Mouse (Mus musculus): Measurements from ENCODE around the gene Theg.

Gene Theg

DNA sequence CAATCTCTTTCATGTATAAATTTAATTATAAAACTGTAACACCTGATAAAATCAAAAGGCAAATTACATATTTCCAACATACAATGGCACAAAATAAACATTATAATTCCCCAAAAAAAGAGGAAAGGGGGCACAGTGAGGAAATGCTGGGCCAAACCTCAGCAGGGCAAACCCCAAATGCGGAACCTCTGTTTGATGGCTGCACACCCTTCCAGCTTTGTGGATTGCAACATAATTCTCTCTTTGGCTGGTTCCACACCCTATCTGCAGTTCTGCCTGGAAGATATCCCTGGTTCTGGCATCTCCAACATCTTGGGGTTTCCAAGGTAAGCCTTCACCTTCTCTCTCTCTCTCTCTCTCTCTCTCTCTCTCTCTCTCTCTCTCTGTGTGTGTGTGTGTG is 3.6 kb upstream of the Theg start:
- DNase-seq, result no peak

DNA sequence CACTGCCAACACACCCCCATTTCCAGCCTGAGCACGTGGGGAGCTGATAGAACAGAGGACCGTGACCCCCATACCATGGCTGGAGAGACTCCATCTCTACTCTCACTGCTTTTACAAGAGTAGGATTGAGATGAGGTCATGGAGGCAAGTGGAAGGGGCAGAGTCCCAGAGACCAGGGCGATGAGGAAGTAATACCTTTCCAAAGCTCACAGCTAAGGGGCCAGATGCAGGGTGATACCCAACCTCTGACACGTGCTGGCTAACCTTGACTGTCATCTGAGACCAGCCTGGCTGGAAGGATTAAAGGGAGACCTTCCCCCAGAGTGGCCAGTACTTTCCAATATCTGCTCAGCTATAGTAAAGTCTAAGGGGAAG is 608 bp upstream of the Theg start:
- no peak for DNase-seq

DNA sequence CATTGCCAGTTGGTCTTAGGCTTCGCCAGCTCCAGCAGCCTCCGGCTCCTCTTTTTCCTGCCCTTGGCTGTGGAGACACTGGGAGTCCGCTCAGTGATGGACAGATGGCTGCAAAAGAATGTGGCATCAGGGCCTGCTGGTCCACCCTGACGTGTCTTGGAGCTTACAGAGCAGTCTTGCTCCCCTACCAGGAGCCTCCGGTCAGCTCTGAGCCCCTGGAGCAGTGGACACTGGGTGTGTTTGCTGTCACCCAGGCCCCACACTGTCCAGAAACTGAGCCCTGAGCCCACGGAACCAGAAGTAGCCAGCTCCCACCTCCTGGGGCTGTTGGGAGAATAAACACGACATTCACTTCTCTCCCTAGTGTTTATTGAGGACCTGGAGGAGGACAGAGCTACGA is 888 bp downstream of the Theg start:
- no peak for DNase-seq

DNA sequence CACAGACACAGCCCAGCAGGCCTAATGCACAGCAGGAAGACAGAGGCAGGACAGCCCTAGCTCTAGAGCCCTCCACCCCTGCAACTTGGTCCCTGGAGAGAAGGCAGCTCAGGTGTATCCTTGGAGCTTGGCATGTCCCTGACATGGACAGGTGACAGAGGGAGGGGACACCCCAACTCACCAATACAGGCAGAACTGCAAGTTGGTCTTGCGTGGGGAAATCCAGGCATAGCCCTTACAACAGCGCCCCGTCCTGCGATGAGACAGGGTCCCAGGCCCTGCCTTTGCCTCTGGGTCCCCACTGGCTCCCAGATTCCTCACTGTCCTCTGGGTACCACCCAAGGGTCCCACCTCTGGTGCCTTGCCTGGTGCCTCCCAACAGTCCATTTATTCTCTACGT is 1.4 kb downstream of the Theg start:
- DNase-seq, result no peak

DNA sequence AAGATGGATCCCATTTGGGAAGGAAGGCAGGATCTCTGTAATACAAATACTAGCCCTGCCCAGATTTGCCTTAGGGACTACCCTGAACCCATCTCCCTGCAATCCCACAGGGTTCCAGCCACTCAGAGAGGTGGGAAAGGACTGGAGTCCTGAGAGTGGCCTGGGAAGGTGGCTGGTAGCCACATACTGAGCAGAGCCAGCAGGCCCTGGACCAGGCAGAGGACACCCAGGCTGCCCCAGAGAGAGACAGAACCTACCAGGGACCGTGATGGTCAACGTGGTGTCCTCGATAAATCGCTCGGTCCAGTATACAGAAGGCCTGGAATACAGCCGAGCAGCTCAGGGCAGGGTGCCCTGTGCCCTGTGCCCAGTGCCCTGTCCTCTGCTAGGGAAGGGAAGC is 2.0 kb downstream of the Theg start:
- DNase-seq, result no peak

DNA sequence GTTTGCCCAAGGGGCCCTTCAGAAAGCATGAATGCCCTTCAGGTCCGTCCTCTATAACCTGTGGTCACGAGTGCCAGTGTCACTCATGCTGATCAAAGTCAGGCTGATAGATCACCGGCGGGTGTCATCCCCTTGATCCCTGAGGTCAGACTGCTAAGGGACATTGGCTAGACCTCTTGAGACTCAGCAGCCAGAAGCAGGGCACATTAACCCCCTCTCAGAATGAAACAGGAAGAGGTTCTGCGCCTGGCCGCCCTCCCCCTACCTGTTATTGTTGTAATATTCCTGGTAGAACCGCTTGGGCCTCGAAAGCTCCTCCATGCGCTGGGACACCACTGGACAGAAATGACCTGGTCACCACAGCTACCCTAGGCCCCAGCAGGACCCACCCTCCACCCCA is 2.7 kb downstream of the Theg start:
- DNase-seq, result no peak

DNA sequence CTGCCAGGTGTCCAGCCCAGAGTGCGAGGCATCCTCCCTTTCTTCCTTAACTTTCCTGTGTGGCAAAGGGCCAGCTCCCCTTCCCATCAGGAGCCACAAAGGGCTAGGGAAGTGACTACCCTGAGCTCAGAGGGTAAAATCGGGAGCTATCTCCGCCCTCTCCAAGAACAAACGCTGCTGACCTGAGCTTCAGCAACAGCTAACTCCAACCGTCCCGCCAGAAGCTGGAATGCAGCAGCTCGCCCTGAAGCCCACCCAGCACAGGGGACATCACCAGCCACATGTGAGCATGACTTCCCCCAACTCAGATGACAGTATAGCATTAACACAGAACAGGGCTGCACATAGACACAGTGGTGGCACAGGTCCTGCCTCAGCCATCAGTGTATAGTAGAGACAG is 3.1 kb downstream of the Theg start:
- DNase-seq, result no peak

DNA sequence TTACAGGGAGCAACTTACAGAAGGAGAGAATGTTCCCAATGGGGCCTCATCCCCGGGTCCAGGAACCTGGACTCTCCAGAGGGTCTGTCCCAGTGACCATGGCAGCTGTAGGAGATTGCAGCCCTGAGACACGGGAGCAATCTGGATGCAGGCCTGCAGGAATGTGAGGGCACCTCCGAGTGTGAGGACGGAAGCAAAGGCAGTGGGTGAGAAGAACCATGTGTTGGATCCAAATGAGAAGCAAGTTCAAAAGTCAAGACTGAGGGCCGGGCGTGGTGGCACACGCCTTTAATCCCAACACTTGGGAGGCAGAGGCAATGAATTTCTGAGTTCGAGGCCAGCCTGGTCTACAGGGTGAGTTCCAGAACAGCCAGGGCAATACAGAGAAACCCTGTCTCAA is 5.6 kb downstream of the Theg start:
- DNase-seq, result no peak

DNA sequence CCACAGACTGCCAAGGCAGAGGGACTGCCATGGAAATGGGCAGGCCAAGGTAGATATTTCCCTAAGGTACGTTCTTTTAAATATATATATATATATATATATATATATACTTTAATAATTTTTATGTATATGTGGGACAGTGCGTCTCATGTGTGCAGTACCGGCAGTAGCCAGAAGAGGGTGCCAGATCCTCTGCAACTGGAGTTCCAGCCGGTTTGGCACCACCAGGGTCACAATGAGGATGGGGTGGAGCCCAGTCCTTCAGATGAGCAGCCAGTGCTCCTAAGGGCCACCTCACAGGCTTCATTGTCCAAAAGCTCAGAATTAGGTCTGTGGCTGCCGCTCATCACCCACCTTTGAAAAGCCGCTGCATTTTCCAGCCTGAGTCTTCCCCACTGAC is 6.3 kb downstream of the Theg start:
- DNase-seq, result peak; percentile 47

DNA sequence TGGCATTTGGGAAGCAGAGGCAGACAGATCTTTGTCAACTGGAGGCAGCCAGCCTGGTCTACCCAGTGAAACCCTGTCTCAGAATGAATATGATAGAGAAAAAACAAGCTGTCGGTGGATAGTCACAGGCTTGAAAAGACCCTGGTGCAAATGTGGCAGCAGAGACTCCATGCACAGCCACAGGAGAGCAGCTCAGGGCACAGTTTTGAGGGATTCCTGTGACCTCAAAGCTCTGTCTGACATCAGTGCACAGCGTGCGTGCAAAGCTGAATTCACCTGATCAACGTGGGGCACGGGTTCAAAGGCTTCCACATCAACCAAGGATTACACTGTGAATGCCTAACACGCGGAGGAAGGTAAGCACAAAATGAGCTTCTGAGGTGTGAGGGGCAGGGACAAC is 6.8 kb downstream of the Theg start:
- DNase-seq, result no peak

DNA sequence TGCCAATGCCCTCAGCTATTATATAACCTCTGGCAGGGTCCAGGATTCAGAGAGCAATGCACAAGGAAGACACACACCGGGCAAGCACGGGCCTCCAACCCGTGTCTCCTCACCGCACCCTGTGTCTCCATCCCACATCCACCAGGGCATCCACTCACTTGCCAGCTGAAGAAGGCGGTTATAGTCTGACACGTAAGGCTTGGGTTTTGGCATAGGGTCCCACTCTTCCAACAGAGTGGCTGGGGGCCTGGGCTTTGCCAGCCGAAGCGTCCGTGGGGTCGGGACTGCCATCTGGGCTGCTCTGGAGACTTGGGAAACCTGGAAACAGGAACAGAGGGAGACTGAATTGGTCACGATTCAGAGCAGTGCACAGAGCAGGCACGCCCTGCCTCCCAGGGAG is 7.3 kb downstream of the Theg start:
- no peak for DNase-seq

DNA sequence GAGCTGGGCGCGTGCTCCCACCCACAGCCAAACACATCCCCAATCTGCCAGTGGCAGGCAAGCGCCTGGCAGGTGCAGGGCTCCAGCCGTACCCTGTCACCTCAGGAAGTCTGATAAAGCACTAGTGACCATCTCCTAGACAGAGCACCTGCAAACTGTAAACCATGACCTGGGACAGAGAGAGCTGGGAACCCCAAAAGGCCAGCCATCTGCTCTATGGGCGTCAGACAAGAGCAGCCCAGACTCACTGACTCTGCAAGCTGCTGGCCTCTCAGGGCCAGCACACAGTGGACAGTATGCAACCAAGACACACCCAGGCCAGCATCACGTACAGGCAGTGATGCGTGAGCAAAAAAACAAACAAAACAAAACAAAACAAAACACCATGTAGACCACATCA is 8.2 kb downstream of the Theg start:
- no peak for DNase-seq

DNA sequence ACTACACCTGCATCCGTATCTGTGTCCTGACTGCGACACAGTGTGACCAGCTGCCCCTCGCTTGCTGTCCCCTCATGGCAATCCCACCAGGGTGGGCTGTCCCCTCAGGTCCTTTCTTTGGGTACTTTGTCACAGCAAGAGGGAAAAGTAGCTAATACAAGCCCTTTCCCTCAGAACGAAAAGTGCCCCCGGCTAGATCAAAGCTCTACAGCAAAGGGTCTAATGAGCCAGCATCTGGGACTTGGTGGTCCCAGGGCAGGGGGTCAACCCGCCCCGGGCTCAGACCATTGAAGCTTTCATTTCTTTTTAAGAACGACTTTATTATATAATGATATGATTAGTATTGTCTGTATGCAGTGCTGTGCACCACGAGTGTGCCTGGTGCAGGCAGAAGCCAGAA is 8.9 kb downstream of the Theg start:
- DNase-seq, result no peak

DNA sequence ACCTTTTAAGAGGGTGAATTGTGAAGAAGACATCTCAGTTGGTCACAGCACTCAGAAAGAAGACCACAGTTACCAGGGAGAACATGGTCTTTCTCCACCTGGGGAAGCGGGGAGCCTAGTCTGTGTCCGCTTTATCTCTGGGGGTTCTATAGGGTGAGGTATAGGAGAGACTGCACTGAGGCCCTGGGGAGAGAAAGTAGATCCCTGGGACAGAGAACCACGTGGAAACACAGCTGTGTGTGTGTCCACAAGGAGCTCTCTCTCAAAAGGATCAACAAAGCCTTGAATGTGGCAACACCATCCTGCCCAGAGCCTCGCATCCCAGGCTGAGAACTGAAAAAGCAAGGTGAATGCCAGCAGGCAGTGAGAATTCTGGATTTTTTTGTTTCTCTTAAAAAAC is 9.8 kb downstream of the Theg start:
- no peak for DNase-seq

DNA sequence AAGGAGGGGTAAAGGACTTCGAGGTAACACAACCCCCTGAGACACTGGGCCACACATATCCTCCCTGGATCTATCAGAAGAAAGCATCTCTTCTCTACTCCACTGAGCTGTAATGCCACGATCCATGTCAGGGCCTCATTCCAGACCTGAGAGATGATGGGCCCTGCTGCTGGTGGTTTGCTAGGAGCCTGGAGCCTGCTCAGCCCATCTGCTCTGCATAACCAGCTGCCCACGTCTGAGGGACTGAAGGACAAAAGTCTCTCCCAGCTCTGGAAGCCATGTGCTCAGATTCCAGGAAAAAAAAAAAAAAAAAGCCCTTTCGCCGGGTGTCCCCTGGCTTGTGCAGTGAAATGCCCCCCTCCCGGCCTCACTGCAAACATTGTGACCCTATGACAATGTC is 11.4 kb downstream of the Theg start:
- no peak for DNase-seq

DNA sequence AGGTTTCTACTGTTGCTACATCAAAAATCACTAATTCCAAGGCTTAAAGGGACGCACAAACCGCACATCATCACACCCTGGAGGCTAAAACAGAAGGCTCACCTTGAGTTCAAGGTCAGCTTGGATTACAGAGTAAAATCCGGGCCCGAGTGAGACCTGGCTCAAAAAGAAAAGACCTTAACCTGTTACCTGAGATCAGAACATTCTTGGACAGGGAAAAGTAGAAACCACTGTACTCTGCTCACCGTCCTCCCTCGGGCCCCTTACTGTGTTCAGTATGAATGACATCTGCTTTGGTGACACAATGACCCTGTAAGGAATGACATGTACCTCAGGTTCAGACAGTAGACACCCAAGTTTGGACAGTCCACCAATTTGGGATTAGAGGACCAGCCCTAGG is 12.3 kb downstream of the Theg start:
- DNase-seq, result no peak

DNA sequence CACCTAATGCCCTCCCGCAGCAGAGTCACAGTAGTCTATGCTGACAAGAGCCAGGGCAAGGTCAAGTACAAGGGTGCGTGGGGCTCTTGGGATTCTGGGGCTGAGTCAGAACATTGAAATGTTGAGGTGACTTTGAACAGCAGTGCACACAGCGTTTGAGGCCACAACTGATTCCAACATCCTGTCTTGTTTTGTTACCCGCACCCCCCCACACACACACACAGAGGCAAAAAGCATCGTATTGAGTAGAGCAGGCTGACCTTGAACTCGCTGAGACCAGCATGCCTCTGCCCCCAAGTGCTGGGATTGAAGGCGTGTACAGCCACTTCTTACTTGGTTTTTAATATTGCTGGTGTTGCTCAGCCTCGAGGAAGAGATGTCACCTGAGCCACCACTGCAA is 12.8 kb downstream of the Theg start:
- no peak for DNase-seq

DNA sequence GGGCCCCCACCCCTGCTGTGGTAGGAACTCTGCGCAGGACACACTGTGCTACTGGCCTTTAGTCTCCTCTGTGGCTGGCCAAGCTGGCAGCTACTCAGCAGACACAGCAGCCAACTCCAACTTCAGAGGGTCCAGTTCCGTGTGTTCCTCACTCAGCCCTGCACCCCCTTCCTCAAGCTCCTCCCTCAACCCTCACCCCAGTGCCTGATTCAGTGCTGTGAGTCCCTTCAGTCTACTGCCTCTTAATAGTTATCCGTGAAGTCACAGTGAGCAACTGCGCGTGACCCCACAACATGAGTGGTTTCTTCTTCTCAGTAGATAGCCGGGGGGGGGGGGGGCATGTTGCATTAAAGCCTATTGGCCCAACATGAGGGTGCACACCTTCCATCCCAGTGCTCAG is 13.5 kb downstream of the Theg start:
- no peak for DNase-seq

DNA sequence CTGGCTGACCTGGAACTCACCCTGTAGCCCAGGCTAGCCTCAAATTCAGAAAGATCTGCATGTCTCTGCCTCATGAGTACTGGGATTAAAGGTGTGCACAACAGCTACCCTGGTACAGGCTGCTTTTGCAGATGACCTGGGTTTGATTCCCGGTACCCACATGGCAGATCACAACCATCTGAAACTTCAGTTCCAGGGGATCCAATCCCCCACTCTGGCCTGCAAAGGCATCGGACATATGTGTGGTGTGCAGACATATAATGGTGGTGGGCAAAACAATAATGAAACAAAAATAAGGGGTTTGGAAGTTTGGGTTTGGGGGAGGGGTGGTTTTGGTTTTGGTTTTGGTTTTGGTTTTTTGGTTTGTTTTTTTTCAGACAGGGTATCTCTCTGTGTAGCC is 15.8 kb downstream of the Theg start:
- no peak for DNase-seq

DNA sequence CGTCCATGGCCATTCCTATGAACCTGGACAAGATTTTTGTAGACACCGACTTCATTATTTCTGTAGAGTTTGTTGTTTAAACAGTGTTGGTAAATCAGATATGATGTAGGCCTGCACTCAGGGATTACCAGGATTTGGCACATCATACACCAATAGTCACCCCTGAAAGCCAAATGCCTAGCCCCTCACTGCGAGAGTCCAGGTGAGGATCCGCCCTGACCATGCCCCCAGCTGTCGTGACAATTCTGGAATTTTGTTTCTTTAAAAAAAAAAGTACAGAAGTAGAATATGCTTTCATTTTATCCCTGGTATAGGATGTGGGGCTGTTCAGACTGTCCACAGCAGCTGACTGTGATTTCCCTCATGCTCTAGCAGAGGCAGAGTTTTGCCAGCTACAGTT is 17.2 kb downstream of the Theg start:
- no peak for DNase-seq

DNA sequence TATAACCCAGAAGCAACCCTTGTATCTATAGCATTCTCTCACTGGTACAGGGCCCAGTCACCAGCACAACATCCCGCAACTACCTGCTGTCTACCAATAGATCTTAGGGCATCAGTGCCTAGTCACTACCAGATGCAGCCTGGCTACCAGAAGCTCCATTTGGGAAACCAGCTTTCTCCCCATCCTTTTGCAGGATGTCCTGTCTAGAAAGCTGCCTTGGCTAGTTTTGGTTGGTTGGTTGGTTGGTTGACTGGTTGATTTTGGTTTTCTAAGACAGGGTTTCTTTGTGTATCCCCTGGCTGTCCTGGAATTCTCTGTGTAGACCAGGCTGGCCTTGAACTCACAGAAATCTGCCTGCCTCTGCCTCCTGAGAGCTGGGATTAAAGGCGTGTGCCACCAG is 27.4 kb downstream of the Theg start:
- no peak for DNase-seq

DNA sequence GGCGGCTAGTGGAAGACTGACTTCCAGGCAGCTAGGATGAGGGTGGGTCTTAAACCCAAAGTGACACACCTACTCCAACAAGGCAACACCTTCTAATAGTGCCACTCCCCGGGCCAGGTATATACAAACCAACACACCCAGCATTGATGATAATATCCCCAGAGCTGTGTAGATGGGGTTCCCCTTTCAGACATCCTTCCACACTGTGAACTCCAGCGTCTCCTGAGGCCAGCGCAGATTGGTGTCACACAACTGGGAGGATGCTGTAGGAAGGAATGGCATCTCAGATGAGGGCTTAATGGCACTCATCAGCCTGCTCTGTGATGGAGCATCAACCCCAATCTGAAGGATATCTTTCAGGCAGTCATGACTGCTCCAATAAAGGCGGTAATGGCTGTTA is 29.6 kb downstream of the Theg start:
- DNase-seq, result no peak

DNA sequence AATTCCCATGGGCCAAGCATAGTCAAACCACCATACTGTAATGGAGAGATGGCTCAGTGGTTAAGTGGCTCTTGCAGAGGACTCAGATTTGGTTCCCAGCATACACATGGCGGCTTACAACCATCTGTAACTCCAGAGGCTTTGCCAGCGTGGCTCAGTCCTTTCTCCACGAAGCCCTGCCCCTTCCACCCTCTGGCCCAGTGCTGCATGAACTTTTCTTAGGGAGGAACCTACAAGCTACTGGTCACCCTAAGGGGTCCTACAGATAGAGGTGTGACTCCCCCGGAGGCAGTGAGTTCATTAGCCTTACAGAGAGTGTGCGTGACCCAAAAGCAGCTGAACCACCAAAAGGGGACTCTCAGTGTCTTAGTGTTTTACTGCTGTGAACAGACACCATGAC is 30.2 kb downstream of the Theg start:
- no peak for DNase-seq

DNA sequence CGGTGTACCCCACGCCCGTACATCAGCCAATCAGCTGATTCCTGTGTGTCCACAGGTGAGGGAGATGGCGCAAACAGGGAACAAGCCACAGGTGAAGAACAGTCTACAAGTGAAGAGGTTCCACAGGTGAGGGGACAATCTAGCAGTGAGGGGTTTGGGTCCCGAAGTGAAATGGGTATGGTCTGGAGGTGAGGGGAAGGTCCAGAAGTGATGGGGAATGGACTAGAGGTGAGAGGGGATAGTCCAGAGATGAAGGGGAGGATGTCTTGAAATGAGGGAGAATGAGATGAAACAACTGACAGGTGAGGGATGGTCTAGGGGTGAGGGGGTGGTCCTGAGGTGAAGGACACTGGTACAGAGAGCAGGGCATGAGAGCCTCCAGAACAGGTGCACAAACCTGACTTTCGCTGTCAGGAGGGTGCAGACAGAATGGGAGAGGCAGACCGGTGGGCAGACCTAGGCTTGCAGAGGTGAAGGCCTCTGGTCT is 31.9 kb downstream of the Theg start:
- DNase-seq, result no peak

DNA sequence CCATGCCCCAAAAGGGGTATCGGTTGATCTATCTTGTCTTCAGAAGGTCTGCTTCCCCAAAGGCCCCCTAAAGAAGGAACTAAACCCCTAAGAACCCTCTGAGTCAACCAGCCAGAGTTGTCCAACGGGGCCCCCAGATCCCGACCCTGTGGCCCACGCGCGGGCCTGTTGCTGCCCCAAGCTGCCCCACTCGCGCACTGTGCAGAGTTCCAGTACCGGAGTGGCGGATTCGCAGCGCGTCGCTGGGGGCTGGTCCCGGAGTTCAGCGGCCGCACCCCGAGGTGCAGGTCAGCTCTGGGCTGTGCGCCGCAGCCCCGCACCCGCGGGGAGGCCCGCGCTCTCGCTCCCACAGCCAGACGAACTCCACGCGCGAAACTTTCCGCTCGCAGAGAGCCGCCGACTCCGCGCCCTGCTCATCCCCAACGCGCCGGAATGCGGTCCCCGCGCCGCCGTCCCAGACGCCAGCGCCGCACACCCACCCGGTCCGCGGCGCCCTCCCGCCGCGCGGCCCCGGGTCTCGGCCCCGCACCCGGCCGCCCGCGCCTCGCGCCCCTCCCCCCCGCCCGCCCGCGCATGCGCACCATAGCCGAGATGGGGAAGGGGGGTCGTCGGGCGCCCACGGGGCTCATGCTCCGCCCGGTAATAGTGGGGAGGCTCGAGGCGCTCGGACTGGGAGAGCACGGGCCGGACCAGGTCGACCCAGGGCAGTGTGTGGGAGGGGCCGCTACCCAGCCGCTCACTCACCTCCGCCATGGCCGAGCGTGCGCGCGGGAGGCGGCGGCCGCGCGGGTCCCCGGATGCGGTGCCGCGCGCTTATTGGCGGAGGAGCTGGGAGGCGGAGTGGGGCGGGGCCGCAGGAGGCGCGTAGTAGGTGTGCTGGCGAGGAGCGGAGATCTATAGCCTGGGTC is 32.5 kb downstream of the Theg start, which contains the start of gene Mier2:
Mier2 (minus strand) TSS at position 870 of the 908 bp plus-strand sequence.
- peak; percentile 86 for DNase-seq
